Mouse (Mus musculus) lung, adult 18-20 months (tissue): Measurements from ENCODE around the gene Olfr97.
A peak's percentile ranks its signal among the peaks of the same experiment; 100 is the strongest.

Experiments used
- DNase-seq, 2 experiments: peaks; one replicate each; pipeline ENCODE4 v3.0.0; 2022; ENCODE audit warnings: mixed read lengths in 2 of 2

Gene Olfr97

GRCm38 (mm10) chr17:37194782-37195181 lies 42.3 kb downstream of the Olfr97 start:
- no peak for DNase-seq

GRCm38 (mm10) chr17:37193656-37194055 lies 43.5 kb downstream of the Olfr97 start, which contains the start of gene Ubd:
TSS of gene Ubd (plus strand) at chr17:37193892.
- no peak for DNase-seq

- DNase-seq = no peak
Observed at GRCm38 (mm10) chr17:37193032-37193431, 44.1 kb downstream of the Olfr97 start.

- peak in 1 of 2 experiments; percentile 54 for DNase-seq
Observed at GRCm38 (mm10) chr17:37190711-37191110, 46.4 kb downstream of the Olfr97 start.

GRCm38 (mm10) chr17:37185474-37185873 lies 51.7 kb downstream of the Olfr97 start:
- DNase-seq = no peak
